Mouse (Mus musculus) cerebellum, postnatal 25 days (tissue): ENCODE data around the gene Ptprt.
A peak's percentile ranks its signal among the peaks of the same experiment; 100 is the strongest.

ENCODE experiments used
- DNase-seq, 2 experiments: peaks; one replicate each; pipeline ENCODE4 v3.0.0; 2021; ENCODE audit warnings: mixed read lengths in 2 of 2

The Ptprt gene

DNA sequence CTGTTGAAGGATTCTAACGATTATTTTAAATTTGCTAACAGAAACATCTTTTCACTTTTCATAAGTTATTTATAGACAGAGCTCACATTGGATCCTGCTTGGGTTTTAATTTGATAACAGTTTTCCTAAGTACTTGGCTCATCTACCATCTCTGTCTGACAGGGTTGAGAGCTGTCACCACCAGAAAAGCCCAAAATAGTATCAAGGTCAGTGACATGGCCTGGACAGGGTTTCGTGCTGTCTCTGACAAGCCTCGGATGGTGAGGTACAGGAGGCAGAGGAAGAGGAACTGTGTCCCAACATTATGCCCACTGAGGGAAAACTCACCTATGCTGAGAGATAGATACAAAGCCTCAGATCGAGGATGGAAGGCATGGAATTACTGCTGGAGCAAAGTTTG, 79.3 kb downstream of the Ptprt start:
- no peak for DNase-seq

DNA sequence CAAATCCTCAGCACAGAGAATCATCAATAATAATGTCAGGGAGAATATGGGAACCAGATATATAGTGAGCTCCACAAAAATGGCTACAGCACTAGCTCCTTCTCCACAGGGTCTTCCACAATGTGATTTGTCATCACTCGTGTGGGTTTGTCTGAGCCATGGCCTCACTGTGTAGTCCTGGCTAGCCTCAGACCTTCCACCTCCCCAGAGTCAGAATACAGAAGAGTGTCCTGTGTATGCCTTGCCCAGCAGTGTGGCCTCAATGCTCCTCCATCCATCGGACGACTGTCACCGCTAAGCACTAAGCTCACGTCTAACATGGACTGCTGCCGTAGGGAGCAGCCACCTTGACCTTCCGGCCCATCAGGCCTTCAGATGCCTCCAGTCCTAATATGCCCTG, 83.1 kb downstream of the Ptprt start:
- DNase-seq: no peak

DNA sequence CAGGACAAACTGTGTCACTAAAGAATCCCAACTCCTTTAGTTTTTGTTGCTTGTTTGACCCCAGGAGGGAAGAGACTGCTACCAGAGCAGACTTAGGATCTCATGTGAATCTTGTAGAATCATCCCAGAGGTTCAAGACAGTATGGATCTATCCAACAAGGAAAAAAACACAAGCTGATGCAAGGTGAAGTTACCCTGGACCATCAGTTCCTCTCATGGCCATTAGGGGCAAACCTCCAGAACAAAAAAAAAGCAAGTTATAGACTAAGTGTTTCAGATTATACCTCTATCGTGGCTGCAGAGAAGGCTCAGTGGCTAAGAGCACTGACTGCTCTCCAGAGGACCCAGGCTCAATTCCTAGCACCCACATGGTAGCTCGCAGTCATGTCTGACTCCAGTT, 88.1 kb downstream of the Ptprt start:
- no peak for DNase-seq

DNA sequence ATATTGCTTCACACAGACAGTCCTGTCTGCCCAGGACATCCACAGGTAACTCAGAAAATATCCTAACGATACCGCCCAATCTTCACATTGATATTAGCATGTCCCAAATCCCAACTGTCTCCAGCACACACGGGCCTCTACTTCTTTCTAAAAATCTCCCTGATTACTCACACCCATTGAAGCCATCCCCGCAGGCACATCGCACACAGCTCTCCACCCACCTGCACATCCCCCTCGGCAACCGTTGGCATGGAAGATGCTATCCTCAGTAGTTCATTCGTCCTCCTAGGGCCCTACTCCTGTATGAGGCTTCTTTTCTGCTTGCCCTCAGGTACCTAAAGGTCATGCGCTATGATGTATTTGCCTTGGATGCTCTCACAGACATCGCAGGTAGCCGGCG, 89.9 kb downstream of the Ptprt start:
- DNase-seq: no peak

DNA sequence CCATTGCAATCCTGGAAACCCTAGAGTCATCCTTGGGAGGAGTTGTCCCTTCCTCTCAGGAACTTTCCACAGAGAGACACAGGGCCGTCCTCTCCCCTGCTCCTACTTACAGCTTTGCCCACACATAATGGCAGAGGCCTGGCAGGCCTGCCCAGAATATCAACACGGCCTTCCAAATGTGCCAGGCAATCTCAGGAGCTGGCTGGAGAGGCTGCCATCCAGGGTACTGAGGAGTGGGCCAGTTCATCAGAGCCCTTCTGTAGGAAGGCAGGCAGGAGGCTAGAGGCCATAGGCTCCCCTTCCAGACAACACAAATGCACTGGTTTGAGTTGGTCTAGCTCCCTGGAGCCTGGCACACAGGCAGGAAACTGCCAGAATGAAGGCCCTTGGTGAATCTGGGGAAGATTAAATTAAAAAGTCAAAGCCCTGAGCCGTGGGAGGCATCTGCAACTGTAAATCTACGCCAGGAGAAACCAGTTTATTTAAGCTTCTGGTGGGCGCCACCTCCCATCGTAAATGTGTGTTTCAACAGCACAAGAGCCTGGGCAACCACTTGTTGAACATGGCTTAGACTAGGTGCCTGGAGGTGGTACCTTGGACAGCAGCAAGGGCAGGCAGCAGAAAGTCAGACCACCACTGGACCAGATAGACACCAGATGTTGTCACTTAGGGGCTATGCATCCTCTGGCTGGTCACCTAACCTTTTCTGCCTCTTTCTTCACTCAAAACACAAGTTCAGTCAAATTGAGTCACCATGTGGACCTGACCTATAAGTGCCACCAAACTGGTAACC, 92.4 kb downstream of the Ptprt start:
- DNase-seq: no peak

DNA sequence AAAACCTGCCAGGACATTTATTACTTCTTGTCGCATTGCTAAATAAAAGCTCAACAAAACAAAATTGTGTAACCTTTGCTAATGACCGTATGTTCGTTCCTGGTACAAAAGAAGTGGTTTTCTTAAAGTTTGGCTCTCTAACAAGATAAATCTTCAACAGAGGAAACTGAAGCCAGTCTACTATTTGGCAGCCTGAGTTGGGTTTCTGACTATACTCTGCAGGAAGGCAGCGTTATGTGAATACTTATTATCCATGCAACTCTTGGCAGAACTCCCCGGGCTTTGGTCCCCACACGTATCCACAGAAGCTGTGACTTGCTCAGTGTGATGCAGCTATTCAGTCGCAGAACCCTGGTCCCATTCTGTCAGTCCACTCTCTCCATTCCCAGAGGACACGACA, 112.6 kb downstream of the Ptprt start:
- DNase-seq: peak in 1 of 2 experiments; percentile 25

DNA sequence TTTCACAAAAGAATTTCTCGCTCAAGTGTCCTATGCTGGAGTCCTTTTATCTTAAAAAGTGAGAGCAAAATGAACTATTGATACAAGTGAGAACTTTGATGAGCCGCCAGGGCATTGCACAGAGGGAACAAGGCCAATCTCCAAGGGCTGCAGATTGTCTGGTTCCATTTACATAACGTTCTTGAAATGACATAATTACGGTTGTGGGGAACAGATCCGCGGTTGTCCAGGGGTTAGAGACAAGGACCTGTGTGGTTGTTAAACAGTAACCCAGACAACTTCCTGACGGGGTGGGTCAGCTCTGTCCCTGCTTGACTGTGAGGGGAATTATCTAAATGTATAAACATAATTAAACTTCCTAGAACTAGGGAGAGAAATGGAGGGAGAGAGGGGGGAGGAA, 129.3 kb downstream of the Ptprt start:
- DNase-seq: no peak

DNA sequence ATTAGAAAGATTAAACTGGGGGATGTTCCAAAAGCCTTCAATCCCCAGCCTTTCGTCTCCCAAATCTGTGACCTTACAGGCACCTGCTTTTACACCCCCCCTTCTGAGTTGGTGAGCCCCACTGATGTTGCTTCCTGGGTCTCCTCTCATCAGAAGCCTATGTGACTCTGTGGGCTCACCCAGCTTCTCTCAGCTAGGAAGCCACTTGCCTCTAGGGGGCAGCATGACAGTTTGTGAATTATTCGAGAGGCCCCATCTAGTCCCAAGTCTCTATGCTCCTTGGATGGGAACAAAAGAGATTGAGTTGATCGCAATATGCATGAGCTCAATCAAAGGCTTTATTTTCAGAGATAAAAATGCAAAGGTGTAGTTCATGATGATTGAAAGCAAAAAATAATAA, 132.0 kb downstream of the Ptprt start:
- DNase-seq: peak in 1 of 2 experiments; percentile 36

DNA sequence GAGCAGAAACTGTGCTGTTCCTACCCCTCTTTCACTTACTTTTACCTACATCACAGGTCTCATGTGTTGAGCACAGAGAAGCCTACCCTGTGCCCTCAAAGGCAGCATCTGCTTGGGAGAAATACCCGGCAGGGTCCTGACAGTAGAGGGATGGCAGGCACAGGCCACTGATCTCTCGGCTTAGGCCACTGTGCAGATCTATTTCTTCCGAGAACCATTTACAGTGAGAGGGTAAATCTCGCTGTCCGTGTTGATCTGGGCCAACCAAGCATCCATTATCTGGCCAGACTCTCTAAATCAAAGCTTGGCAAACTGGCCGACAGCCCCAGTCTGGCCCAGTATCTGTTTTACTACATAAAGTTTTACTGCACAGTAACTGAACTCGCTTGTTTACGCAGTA, 145.0 kb downstream of the Ptprt start:
- no peak for DNase-seq

DNA sequence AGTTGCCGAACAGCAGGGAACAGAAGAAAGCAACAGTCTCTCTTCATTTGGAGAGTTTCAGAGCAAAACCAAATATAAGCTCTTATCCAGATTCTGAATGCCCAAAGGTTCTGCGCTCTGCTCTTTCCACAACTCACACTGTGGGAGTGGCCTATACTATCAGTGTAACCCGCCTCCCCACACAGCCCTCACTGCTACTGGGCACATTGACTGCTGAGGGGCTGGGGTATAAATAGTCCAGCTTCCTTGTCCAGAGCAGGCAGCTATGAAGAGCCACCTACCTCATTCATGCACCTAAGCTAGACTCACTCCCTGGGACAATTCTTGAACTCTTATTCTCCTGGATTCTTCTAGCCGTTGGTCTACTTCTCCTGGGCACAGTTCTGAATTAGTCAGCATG, 147.9 kb downstream of the Ptprt start:
- DNase-seq: no peak

DNA sequence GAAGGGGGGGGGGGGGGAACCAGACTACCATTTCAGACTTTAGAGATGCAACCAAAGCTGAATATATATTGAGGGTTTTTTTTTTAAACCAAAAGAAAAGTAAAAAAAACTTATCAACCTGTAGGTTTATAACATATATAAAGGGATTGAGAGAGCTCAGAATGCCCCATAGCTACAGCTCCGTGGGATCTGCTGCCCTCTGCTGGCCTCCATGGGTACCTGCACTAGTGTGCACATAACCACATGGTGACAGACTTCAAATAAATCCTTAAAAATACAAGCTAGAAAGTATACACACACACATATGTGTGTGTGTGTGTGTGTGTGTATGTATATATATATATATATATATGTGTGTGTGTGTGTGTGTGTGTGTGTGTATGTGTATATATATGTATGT, 148.9 kb downstream of the Ptprt start:
- no peak for DNase-seq

DNA sequence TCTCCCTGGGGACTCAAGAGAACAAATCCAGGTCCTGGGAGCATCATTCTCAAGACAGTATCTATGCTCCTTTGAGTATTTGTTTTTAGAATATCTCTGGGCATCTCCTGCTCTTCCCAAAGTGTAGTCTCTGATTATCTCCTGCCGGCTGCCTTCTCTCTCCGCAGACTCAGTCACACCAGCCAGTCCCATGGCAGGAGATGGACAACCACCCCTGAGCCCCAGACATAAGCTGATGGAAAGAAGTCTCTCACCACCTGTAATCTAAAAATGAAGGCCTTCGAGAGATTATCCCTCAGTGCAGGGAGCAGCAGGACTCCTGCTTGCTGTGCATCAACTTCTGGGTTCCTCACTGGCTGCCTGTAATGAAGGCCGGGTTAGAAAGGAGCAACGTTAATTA, 151.9 kb downstream of the Ptprt start:
- no peak for DNase-seq

DNA sequence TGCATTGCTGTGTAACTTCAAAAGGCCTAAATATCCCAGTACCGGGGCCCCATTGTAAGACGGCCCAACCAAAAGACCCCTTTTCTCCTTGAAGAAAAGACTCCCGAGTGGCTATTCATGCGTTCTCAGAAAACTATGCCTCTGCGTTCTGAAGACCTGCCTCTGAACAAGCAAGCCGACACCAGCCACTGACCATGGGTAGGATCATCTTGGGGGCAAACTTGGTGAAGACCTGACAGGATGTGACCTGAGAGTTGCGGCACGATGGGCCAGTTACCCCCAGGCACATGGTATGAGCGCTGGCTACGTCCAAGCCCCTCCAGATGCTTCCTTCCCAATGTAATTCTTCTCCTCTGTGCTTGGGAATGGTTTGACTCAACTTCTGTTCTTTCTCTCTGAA, 153.3 kb downstream of the Ptprt start:
- no peak for DNase-seq

DNA sequence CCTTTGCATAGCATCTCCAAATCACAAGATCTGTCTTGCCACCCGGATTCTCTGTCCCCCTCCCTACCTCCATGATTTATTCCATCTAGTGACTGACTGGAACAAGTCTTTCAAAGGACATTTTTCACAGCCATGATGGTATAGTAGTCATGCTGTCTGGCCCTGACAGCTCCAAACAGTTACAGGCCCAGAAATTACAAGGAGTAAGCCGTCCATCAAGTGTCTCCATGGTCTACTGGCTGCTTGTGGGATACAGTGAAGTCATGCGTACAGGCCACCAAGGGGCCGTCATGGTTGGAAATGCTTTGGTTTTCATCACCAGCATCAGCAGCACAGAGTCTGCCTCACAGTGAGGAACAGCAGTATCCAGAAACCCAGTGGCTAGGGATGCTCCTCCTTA, 156.1 kb downstream of the Ptprt start:
- DNase-seq: no peak

DNA sequence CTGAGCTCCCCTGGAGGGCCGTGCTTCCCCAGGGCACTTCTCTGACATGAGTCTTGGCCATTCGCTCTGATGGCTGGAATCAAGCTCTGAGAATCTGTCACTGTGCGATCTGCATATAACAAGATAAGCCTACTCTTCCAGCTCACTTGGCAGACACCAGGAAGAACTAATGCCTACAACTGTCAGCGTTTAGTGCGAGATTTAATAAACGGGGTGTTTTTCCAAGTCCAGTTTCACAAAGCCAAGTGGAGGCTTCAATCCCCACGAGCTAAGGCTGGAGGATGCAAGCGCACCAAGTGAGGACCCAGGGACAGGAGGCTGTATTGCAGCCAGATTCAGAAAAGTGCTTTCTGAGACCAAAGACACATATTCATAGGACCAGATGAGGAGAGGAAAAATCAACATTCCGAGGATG, 161.4 kb downstream of the Ptprt start:
- DNase-seq: no peak

DNA sequence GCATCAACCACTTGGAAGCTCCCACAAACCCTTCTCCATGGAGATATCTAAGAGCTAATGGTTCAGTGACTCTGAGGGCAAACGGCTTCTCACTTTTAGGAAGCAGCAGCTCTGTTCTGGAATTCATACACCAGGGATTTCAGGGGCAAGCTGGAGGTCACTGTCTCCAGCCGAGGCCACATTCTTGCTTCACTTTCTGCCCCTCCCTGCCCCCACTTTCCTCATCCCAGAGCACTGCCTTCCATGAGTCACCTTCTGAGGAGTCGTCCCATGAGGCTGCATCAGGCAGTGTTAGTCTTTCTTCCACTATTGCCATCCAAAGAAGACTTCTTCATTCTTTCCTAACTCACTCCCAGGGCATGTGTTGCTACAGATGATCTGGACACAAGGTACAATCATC, 162.8 kb downstream of the Ptprt start:
- no peak for DNase-seq

DNA sequence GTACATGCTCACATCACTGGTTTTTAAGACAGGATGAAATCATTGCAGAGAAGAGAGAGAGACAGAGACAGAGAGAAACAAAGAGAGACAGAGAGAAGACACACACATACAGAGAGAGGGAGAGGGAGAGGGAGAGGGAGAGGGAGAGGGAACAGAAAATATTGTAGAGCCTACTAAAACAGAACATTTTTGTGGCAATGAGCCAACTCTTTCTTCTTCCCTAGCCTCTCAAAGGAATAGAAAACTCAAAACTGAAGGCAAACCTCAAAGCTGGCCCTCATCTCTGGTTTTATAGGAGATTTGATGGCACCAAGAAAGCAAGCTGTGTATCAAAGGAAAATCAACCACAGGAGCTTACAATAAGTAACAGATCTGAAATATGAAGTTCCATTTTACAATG, 176.9 kb downstream of the Ptprt start:
- no peak for DNase-seq

DNA sequence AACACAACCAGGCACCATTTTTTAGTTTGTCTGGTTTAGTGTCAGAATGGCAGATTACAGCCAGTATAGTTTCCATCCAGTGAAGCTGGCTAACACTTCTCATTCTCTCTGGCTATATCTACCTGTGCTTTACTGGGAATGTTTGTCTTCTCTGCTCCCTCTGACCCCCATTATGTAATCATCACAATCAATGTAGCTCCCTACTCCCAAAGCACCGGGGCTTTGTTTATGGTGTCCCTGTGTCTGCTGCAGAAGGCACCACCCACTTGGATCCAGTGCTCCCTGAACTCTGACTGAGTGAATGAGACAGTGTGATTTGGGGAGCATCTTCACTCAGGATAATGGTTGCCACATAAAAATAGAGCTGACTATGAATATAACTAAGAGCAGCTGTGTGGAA, 217.8 kb downstream of the Ptprt start:
- no peak for DNase-seq

DNA sequence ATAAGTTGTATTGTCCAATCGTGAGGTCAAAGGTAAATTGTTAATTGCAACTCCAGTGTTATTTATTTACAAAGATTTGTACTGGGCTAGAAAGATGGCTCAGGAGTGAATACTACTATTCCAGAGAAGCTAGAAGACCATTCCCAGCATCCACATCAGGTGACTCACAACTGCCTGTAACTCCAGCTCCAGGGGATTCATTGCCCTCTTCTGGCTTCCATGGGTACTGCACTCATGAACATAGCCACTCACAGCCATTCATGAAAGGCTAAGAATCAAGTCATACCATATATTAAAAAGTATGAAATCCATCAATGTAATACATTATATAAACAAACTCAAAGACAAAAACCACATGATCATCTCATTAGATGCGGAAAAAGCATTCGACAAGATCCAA, 224.3 kb downstream of the Ptprt start:
- DNase-seq: no peak

DNA sequence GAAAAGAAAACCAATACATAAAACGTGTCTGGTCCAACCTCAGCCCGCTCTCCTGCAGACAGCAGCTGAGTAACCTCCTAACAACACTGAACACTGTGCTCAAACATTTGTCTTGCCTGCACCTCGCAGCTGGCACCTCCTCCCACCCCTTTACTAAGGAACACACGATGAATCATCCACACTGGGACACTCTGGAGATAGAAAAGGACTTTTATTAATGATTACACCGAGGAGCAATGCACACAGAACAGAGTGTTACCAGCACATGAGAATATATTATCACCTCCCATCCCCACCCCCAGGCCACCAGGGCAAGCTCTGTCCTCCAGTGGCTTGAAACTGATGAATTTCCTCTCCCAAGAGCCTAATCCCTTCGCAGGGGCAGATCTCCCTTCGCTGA, 230.8 kb downstream of the Ptprt start:
- DNase-seq: no peak

DNA sequence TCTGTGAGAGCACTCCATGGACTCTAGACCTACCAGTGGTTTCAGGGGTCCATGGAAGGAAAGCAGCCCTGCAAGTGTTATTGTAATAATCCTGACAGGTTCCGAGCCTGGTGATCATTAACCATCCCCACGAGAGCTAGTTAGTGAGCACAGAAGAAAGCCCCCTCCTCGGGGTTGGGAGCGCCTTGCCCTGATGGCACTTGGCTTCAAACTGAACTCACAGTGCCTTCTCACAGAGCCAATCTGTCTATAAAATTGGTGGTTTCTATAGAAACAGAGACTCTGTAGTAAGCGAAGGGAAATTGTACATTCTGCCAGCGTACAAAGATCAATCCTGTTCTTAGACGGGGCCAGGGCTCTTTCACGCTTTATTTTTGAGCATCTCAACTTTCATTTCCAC, 234.8 kb downstream of the Ptprt start:
- no peak for DNase-seq

DNA sequence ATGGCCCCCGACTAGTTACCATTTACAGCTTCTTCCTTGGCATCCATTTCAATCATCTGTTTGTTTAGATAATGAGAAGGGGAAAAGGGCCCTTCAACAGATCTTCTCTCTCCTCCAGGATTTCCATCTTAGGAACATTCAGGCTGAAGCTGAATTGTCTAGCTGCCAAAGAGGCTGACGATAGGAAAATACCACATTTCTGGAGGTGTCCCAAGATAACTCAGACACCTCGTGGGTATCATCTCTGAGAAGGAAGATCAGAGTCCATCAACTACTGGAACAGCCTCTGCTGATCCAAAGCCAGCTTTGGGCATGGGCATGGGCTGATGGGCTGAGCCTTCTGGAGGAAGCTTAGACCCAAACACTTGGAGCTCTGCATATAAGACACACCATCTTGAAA, 242.8 kb downstream of the Ptprt start:
- DNase-seq: no peak

DNA sequence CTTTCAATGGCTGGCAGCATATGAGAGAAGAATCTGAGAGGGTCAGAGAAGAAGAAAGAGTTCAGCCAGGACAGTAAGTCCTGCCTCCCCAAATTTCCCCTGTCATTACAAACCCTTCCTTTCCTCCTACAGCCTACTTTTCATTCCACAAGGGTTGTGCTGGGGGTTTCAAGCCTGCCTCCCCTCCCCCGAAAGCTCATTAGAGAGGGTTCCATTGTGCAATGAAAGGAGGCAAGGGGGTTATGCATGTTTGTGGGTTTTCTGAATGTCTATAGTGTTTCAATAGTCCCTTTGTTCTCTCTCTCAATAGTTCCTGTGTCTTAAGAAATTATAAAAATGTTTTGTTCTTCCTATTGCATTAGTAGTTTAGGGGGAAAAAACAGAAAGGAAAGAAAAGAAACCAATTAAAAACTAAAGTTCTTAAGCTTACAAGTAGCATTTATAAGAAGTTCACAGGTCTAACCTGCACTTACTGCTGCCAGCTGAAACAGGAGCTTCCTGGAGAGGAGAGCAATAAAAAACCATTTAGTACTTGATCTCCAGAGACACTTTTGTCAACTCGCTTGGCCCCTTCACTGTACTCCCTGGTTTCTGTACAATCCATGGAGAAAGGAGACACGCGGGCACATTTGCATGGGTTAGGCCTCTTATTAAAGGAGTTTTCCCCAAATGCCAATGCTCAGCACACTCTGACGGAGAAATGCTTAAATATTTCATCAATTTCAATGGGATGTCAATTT, 247.7 kb downstream of the Ptprt start:
- DNase-seq: no peak

DNA sequence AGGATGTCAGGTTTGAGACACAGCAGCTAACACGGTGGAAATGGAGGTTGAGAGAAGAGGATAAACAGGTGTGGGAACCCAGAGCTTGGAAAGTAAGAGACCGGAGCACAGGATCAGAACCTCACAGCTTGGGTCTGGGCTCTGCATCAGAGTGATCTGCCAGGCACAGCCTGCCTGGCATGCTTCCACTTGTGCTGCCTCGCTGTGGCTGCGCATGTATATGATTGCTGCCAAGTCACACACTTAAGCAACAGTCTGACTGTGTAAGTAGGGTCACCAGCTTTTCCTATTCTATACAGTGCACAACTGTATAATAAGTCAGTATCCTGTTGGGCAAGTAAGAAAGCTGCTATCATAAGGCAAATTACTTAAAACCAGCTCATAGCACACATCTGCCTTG, 249.9 kb downstream of the Ptprt start:
- peak; percentile 51 to 76 for DNase-seq

DNA sequence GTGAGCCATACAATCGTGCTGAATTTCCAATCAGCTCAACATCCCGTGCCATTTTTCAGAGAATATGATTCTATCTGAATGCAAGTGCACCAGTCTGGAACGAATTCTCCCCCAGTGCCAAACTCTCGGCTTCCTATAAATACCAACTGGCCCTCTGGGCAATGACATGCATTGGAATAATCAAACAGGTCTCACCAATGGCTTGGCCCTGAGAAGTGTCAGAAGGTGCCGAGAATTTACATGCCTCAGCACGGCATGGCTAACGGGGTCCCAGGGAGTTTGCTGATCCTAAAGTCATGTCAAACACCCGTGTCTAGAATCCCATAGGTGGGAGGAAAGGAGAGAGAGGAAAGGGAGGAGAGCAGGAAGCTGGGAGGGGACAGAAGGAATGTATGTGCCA, 251.7 kb downstream of the Ptprt start:
- DNase-seq: no peak
